Mouse (Mus musculus): Measurements from ENCODE around the gene Otud3.

Otud3 gene

GRCm38 (mm10) chr4:138855092-138855632 is 58.6 kb downstream of the Otud3 start:
- in situ Hi-C loops (cut with MboI, MseI), result loop anchor here (10.0 kb wide), 1 partner anchor 410 kb away; no protein-coding TSS in a partner anchor

- in situ Hi-C loops (cut with MboI, MseI), result loop anchor here (10.0 kb wide), 1 partner anchor 408 kb away; no protein-coding TSS in a partner anchor
Measured at GRCm38 (mm10) chr4:138852961-138853360, 60.8 kb downstream of the Otud3 start.

GRCm38 (mm10) chr4:138851463-138851862 is 62.3 kb downstream of the Otud3 start:
- in situ Hi-C loops (cut with MboI, MseI), result loop anchor here (10.0 kb wide), 1 partner anchor 407 kb away; no protein-coding TSS in a partner anchor
